Mouse (Mus musculus): Measurements from ENCODE around the gene Slc16a1. TPM values are rescaled to one million over a fixed set of nuclear protein-coding genes. Genes with fewer than 3 reads are reported as not detected.

Slc16a1 gene
- polyA plus RNA-seq, 1 experiment from 2014 or later = 32.1 TPM

- Histone ChIP-seq H3K27me3 (ENCODE audit: control insufficient read depth, insufficient read depth, low read length) (no peaks in the 10 kb centered on the region), H3K9ac (ENCODE audit: low read length) (no peak overlapping the region), H3K4me1 (replicated peaks; ENCODE audit: control insufficient read depth, insufficient read depth) (no peaks in the 10 kb centered on the region), H3K27ac (replicated peaks) (no peak overlapping the region), H3K9me3 (ENCODE audit: control insufficient read depth, low read length) (no peaks in the 10 kb centered on the region), H3K4me3 (ENCODE audit: low read depth, low read length) (no peak overlapping the region), H3K4me2 (replicated peaks; ENCODE audit: low read depth) (no peak overlapping the region), H3K36me3 (ENCODE audit: control insufficient read depth, insufficient read depth, low read length) (no peaks in the 10 kb centered on the region)
- DNase-seq (ENCODE audit: low spot score) (no peak), ATAC-seq (ENCODE audit: low FRiP score, low TSS enrichment) (no peak)
- TF ChIP-seq EP300 (optimal IDR thresholded peaks at IDR 0.05) (no peak), CTCF (IDR thresholded peaks at IDR 0.05; ENCODE audit: low read depth) (no peak)
- 70% methylated on average over 4 of the region's 4 CpGs for WGBS
Observed at GRCm38 (mm10) chr3:104601680-104602079, 36.8 kb upstream of the Slc16a1 start.

GRCm38 (mm10) chr3:104609690-104610380, 28.6 kb upstream of the Slc16a1 start:
- no peaks in the 10 kb centered on the region for H3K4me1 ChIP-seq (replicated peaks; ENCODE audit: control insufficient read depth, insufficient read depth)
- WGBS = 41% methylated on average over 8 of the region's 8 CpGs
- H3K9me3 ChIP-seq (ENCODE audit: control insufficient read depth, low read length) = no peaks in the 10 kb centered on the region
- ATAC-seq (ENCODE audit: low FRiP score, low TSS enrichment) (peak; percentile 57), DNase-seq (ENCODE audit: low spot score) (peak; percentile 24)
- 0 out of 2 replicates have a peak overlapping the region, but pooled peaks have one; percentile 18 for H3K27ac ChIP-seq (replicated peaks)
- no peak overlapping the region for H3K4me3 ChIP-seq (ENCODE audit: low read depth, low read length)
- no peak for TF ChIP-seq EP300 (optimal IDR thresholded peaks at IDR 0.05)
- no peak for TF ChIP-seq CTCF (IDR thresholded peaks at IDR 0.05; ENCODE audit: low read depth)
- H3K27me3 ChIP-seq (ENCODE audit: control insufficient read depth, insufficient read depth, low read length) = no peaks in the 10 kb centered on the region
- H3K4me2 ChIP-seq (replicated peaks; ENCODE audit: low read depth) = no peak overlapping the region
- no peaks in the 10 kb centered on the region for H3K36me3 ChIP-seq (ENCODE audit: control insufficient read depth, insufficient read depth, low read length)
- H3K9ac ChIP-seq (ENCODE audit: low read length) = no peak overlapping the region

GRCm38 (mm10) chr3:104610453-104611230, 27.8 kb upstream of the Slc16a1 start:
- H3K9me3 ChIP-seq (ENCODE audit: control insufficient read depth, low read length) = no peaks in the 10 kb centered on the region
- no peaks in the 10 kb centered on the region for H3K27me3 ChIP-seq (ENCODE audit: control insufficient read depth, insufficient read depth, low read length)
- H3K9ac ChIP-seq (ENCODE audit: low read length) = no peak overlapping the region
- H3K4me3 ChIP-seq (ENCODE audit: low read depth, low read length) = no peak overlapping the region
- TF ChIP-seq CTCF (IDR thresholded peaks at IDR 0.05; ENCODE audit: low read depth) (no peak), EP300 (optimal IDR thresholded peaks at IDR 0.05) (no peak)
- H3K4me2 ChIP-seq (replicated peaks; ENCODE audit: low read depth) = no peak overlapping the region
- H3K4me1 ChIP-seq (replicated peaks; ENCODE audit: control insufficient read depth, insufficient read depth) = no peaks in the 10 kb centered on the region
- DNase-seq (ENCODE audit: low spot score) (peak; percentile 21), ATAC-seq (ENCODE audit: low FRiP score, low TSS enrichment) (peak; percentile 84)
- WGBS = 42% methylated on average over 6 of the region's 6 CpGs
- no peaks in the 10 kb centered on the region for H3K36me3 ChIP-seq (ENCODE audit: control insufficient read depth, insufficient read depth, low read length)
- no peak overlapping the region for H3K27ac ChIP-seq (replicated peaks)

- ATAC-seq (ENCODE audit: low FRiP score, low TSS enrichment) (no peak), DNase-seq (ENCODE audit: low spot score) (no peak)
- H3K4me2 ChIP-seq (replicated peaks; ENCODE audit: low read depth) = no peak overlapping the region
- TF ChIP-seq CTCF (IDR thresholded peaks at IDR 0.05; ENCODE audit: low read depth) = no peak
- no peak for TF ChIP-seq EP300 (optimal IDR thresholded peaks at IDR 0.05)
- no peaks in the 10 kb centered on the region for H3K4me1 ChIP-seq (replicated peaks; ENCODE audit: control insufficient read depth, insufficient read depth)
- H3K4me3 ChIP-seq (ENCODE audit: low read depth, low read length) = no peak overlapping the region
- no peaks in the 10 kb centered on the region for H3K9me3 ChIP-seq (ENCODE audit: control insufficient read depth, low read length)
- H3K27ac ChIP-seq (replicated peaks) = no peak overlapping the region
- no peak overlapping the region for H3K9ac ChIP-seq (ENCODE audit: low read length)
- H3K27me3 ChIP-seq (ENCODE audit: control insufficient read depth, insufficient read depth, low read length) = no peaks in the 10 kb centered on the region
- H3K36me3 ChIP-seq (ENCODE audit: control insufficient read depth, insufficient read depth, low read length) = no peaks in the 10 kb centered on the region
- whole genome bisulfite sequencing = 86% methylated on average over 3 of the region's 3 CpGs
Observed at GRCm38 (mm10) chr3:104611951-104612350, 26.5 kb upstream of the Slc16a1 start.

GRCm38 (mm10) chr3:104613102-104613501, 25.4 kb upstream of the Slc16a1 start:
- H3K9me3 ChIP-seq (ENCODE audit: control insufficient read depth, low read length) = no peaks in the 10 kb centered on the region
- no peak overlapping the region for H3K4me3 ChIP-seq (ENCODE audit: low read depth, low read length)
- no peaks in the 10 kb centered on the region for H3K27me3 ChIP-seq (ENCODE audit: control insufficient read depth, insufficient read depth, low read length)
- H3K4me1 ChIP-seq (replicated peaks; ENCODE audit: control insufficient read depth, insufficient read depth) = no peaks in the 10 kb centered on the region
- no peak overlapping the region for H3K27ac ChIP-seq (replicated peaks)
- 66% methylated on average over 5 of the region's 5 CpGs for WGBS
- DNase-seq (ENCODE audit: low spot score) (no peak), ATAC-seq (ENCODE audit: low FRiP score, low TSS enrichment) (no peak)
- TF ChIP-seq EP300 (optimal IDR thresholded peaks at IDR 0.05) (no peak), CTCF (IDR thresholded peaks at IDR 0.05; ENCODE audit: low read depth) (no peak)
- H3K9ac ChIP-seq (ENCODE audit: low read length) = no peak overlapping the region
- no peaks in the 10 kb centered on the region for H3K36me3 ChIP-seq (ENCODE audit: control insufficient read depth, insufficient read depth, low read length)
- no peak overlapping the region for H3K4me2 ChIP-seq (replicated peaks; ENCODE audit: low read depth)

- ATAC-seq (ENCODE audit: low FRiP score, low TSS enrichment) (no peak), DNase-seq (ENCODE audit: low spot score) (no peak)
- Histone ChIP-seq H3K4me1 (replicated peaks; ENCODE audit: control insufficient read depth, insufficient read depth) (no peaks in the 10 kb centered on the region), H3K36me3 (ENCODE audit: control insufficient read depth, insufficient read depth, low read length) (no peaks in the 10 kb centered on the region), H3K9me3 (ENCODE audit: control insufficient read depth, low read length) (no peaks in the 10 kb centered on the region), H3K4me2 (replicated peaks; ENCODE audit: low read depth) (no peak overlapping the region), H3K4me3 (ENCODE audit: low read depth, low read length) (no peak overlapping the region), H3K27ac (replicated peaks) (no peak overlapping the region), H3K9ac (ENCODE audit: low read length) (no peak overlapping the region), H3K27me3 (ENCODE audit: control insufficient read depth, insufficient read depth, low read length) (no peaks in the 10 kb centered on the region)
- TF ChIP-seq CTCF (IDR thresholded peaks at IDR 0.05; ENCODE audit: low read depth) (no peak), EP300 (optimal IDR thresholded peaks at IDR 0.05) (no peak)
- WGBS = 73% methylated on average over 1 of the region's 1 CpGs
Observed at GRCm38 (mm10) chr3:104614081-104614480, 24.4 kb upstream of the Slc16a1 start.
